Mouse (Mus musculus): ENCODE data around the gene Tmem30c. TPM values are rescaled to one million over a fixed set of nuclear protein-coding genes. Genes with fewer than 3 reads are reported as not detected.
"Not testable (repeated sequence)": the region's sequence is repeated elsewhere in the genome, so short reads cannot be mapped to it uniquely, and the experiment has no call there.

Tmem30c gene
- total RNA-seq, 2 experiments from 2014 or later = not detected

GRCm38 (mm10) chr16:57242857-57243204, 49.8 kb downstream of the Tmem30c start:
- no peak for ATAC-seq (replicated peaks; ENCODE audit: poor library complexity, severe bottlenecking)

GRCm38 (mm10) chr16:57235871-57236510, 56.7 kb downstream of the Tmem30c start:
- ATAC-seq (replicated peaks; ENCODE audit: poor library complexity, severe bottlenecking) = no peak

GRCm38 (mm10) chr16:57231937-57232310, 60.7 kb downstream of the Tmem30c start:
- not testable (repeated sequence) for ATAC-seq (replicated peaks; ENCODE audit: poor library complexity, severe bottlenecking)

- ATAC-seq (replicated peaks; ENCODE audit: poor library complexity, severe bottlenecking) = peak; percentile 94
Observed at GRCm38 (mm10) chr16:57231089-57231936, 61.4 kb downstream of the Tmem30c start, which contains the start of gene Tbc1d23. Gene Tbc1d23, minus strand, starts transcription at chr16:57231504.

- ATAC-seq (replicated peaks; ENCODE audit: poor library complexity, severe bottlenecking) = no peak
Observed at GRCm38 (mm10) chr16:57226444-57226843, 66.2 kb downstream of the Tmem30c start.

GRCm38 (mm10) chr16:57220361-57220760, 72.3 kb downstream of the Tmem30c start:
- ATAC-seq (replicated peaks; ENCODE audit: poor library complexity, severe bottlenecking) = no peak

Other genes with a start within 250 kb of the Tmem30c start
- not detected in 2 replicates for gene Tmem45a2, start 221.5 kb downstream of the Tmem30c start, total RNA-seq (2014; fragmentation: Nextera tagmentation)
- not detected in 2 replicates for gene Tmem45a2, start 221.5 kb downstream of the Tmem30c start, total RNA-seq (2017)
- gene Tomm70a, start 171.2 kb downstream of the Tmem30c start, total RNA-seq (2014; fragmentation: Nextera tagmentation) = 61.1 and 70.8 TPM in 2 replicates
- gene Tomm70a, start 171.2 kb downstream of the Tmem30c start, total RNA-seq (2017) = 75.0 and 81.3 TPM in 2 replicates
- 39.6 and 50.4 TPM in 2 replicates for gene Nit2, start 125.5 kb downstream of the Tmem30c start, total RNA-seq (2014; fragmentation: Nextera tagmentation)
- gene Nit2, start 125.5 kb downstream of the Tmem30c start, total RNA-seq (2017) = 38.6 and 40.5 TPM in 2 replicates
- gene Tbc1d23, start 61.4 kb downstream of the Tmem30c start, total RNA-seq (2014; fragmentation: Nextera tagmentation) = 28.2 and 36.4 TPM in 2 replicates
- gene Tbc1d23, start 61.4 kb downstream of the Tmem30c start, total RNA-seq (2017) = 42.3 and 45.7 TPM in 2 replicates
- 3.7 and 6.7 TPM in 2 replicates for gene Filip1l, start 60.2 kb upstream of the Tmem30c start, total RNA-seq (2014; fragmentation: Nextera tagmentation)
- 3.0 and 4.4 TPM in 2 replicates for gene Filip1l, start 60.2 kb upstream of the Tmem30c start, total RNA-seq (2017)

Data from granulocyte monocyte progenitor cell, adult 5-6 weeks (primary cell).